Mouse (Mus musculus): ENCODE results near the gene Sult1a1. TPM values are rescaled to one million over a fixed set of nuclear protein-coding genes. Genes with fewer than 3 reads are reported as not detected.
"Not testable (repeated sequence)": the region's sequence is repeated elsewhere in the genome, so short reads cannot be mapped to it uniquely, and the experiment has no call there.

Sult1a1 gene
- total RNA-seq, 2 experiments from 2014 or later: 28.5 to 32.3 TPM

DNA sequence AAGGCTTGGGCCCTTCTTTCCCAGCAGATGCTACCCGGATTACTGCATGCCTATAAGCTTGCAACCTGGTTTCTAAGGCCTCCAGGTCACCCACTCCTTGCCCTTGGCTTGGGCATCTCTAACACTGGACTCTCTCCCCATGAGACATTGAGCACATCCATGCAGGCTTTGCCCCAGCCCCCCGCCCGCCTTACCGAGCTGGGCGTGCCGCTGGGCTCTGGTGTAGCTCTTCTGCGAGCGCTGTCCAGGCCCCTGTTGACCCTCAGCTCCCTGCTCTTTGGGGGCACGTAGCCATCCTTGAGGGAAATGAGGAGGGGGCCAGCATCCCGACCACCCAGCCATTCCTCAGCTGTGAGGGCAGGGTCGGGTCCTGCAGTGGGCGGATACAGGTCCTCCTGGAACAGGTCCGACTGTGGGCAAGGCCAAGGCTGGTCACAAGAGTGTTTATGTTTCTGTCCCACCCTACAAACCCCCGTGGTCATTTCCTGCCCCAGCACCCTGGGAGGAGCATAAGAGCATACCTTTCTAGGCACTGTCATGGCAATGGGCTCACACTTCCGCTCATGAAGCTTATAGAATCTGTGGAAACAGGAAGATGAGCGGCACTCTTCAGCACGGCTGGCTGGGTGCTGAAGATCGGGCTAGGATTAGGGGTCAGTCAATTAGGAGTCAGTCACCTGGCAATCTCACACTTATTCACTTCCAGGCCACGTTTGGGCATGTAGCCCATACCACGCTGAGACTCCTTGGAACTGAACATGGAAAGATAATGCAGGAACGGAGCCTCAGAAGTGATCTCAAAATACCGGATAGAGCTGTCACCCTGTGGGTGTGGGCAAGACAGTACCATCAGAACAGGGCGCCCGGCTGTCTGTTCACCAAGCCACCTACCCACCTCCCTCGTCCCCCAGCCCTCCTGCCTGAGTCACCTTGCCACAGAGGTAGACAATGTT lies 24.1 kb upstream of the Sult1a1 start:
- no peak for DNase-seq (ENCODE audit: low spot score)
- intact Hi-C loops (cut with DNase I): loop anchor here (2.0 to 5.0 kb wide), 3 partner anchors 47 to 218 kb away; no protein-coding TSS in a partner anchor

DNA sequence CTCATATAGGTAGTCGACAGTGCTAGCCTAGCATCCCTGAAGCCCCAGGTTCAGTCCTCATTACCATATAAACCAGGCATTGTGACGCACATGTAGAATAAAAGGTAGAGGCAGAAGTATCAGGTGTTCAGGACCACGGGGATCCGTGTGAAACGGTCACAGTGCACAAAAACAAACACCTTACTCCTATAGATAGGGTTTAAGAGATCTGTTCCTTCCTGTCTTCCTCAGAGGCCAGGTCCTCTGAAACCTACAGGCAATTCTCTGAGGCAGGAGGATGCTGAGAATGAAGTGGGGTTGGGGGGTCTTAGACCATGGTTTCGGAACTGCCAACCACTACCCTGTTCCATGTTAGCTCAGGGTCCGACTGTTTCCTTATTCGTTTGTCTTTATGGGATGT lies 21.6 kb upstream of the Sult1a1 start:
- intact Hi-C loops (cut with DNase I): no loop called here
- no peak for DNase-seq (ENCODE audit: low spot score)

DNA sequence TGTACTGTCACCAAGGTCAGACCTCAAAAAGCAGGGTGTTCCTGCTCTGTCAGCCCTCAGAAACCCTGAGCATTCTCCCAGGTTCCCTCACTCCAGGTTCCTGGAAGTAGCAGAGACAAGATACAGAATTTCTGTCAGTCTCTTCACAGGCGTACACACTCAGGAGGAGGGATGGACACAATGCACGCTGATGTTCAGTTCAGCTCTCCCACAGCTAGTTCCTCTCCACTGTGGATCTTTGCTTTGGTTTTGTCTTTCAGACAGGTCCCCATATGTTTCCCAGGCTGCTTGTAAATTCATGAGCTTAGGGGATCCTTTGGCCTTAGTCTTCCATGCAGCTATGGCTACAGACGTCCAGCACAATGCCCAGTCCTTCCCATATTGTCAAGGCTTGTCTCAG lies 20.7 kb upstream of the Sult1a1 start:
- intact Hi-C loops (cut with DNase I): no loop called here
- no peak for DNase-seq (ENCODE audit: low spot score)

DNA sequence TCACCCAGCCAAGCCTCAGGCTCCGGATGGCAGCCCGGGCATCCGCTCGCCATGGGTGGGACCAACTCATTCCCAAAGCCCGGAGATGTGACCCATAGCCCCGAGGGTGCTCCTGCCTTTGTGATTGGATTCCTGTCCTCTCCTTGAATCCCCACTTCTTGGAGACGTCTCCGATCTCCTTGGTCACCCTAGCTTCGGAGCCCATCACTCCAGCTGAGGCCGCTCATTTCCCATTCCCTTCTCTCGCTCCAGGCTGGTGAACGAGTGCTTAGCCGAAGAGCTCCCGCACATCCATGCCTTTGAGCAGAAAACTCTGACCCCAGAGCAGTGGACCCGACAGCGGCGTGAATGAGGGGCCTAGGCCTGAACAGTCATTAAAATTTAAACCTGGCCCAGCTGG lies 20.1 kb upstream of the Sult1a1 start:
- intact Hi-C loops (cut with DNase I): no loop called here
- no peak for DNase-seq (ENCODE audit: low spot score)

DNA sequence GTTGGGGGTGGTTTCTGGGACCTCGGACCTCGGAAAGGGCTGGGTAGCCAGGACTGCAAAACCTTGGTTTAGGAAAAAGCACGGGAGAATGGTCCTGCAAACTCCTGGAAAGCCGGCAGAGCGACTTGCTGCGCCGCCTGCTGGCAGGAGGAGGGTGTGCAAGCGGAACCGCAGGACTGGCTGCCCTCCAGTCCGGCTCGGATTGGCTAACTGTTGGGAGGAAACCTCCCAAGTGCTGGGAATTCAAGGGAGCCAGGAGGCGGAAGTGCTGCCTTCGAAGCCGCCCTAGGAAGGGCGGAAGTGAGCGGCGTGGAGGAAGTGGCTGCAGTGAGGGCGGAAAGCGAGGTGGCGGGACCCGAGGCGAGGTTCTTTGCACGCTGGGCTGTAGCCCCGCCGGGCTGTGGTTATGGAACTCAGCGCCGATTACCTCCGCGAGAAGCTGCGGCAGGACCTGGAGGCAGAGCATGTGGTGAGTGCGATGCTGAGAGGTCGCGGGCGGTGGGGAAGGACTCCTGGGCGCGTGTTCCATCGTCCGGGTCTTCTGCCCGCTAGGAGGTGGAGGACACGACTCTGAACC lies 19.5 kb upstream of the Sult1a1 start, which contains the start of gene Slx1b:
TSS of gene Slx1b (minus strand) at position 154 of the 577 bp plus-strand sequence.
- DNase-seq (ENCODE audit: low spot score): peak; percentile 94
- intact Hi-C loops (cut with DNase I): no loop called here

DNA sequence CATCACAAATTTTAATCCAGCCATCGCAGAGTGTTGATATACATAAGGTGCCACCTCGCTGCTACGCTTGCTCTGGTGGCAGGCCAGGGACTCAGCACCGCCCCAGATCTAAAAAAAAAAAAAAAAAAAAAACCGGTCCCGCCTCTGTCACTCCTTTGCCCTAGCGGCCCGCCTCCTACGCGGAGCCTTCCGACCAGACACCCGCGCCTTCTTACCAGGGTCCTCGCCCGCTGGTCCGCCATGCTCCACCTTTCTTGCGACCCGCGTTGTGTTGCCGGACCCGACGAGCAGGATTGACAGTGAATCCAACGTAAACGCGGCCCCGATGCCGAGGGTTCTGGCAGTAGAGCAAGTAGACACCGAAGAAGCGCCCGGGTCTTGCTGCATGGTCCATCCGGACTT lies 19.0 kb upstream of the Sult1a1 start, which contains the start of gene Bola2:
TSS of gene Bola2 (plus strand) at position 192 of the 402 bp plus-strand sequence.
- DNase-seq (ENCODE audit: low spot score): peak; percentile 51
- intact Hi-C loops (cut with DNase I): no loop called here

DNA sequence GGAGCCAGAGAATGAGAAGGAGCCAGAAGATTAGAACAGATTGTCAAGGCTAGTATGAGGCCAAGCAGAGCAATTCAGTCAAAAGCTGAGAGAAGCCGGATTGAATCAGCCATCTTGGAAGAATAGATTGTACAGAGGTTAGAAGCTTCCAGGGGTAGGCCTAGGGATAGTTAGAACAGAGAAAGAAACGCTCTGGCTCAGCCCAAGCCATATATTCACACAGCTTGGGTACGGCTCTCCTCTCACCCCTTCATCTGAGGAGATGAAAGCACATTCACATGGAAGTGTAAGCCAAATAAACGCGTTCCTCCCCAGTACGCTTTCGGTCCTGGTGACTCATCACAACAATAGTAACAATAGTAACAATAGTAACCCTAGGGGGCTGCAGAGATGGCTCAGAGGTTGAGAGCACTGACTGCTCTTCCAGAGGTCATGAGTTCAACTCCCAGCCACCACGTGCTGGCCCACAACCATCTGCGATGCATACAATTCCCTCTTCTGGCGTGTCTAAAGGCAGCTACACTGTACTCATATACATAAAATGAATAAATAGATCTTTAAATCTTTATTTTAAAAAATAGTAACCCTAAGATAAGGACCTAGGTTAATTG lies 18.3 kb upstream of the Sult1a1 start:
- DNase-seq (ENCODE audit: low spot score): no peak
- intact Hi-C loops (cut with DNase I): no loop called here

DNA sequence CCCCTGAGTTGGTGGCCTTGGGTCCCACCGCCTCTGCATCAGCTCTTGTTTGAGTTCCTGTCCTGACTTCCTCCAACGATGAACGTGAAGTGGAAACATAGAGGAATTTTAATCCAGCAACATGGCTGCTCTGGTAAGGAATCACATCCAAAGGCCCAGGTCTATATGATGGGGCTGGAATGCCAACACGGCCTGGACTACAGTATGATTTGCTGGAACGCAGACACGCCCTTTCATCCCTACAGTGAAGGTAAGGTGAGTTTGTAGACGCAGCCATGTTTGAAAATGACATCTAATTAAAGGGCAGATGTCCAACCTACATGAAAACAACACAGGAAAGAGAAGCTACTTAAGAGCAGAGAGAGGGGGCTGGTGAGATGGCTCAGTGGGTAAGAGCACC lies 17.5 kb upstream of the Sult1a1 start:
- DNase-seq (ENCODE audit: low spot score): no peak
- intact Hi-C loops (cut with DNase I): loop anchor here (1.0 to 2.0 kb wide), 2 partner anchors 17 to 50 kb away; partner anchors contain the start of gene Sult1a1

DNA sequence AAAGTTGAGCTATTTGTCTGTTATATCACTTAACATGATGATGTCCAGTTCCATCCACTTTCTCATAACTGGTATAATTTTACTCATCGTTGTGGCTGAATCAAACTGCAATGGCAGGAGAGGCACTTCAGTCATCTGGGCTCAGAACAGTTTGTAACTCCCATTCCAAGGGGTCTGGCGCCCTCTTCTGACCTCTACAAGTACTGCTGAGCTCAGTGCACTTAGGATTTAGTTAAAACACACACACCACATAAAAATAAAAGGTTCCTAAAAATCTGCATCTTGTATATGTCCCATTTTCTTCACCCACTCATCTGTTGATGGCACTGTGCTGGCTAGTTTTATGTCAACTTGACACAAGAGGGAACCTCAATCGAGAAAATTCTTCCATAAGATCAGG lies 17.0 kb upstream of the Sult1a1 start:
- intact Hi-C loops (cut with DNase I): loop anchor here (1.0 to 2.0 kb wide), 2 partner anchors 16 to 50 kb away; partner anchors contain the start of gene Sult1a1
- DNase-seq (ENCODE audit: low spot score): no peak

DNA sequence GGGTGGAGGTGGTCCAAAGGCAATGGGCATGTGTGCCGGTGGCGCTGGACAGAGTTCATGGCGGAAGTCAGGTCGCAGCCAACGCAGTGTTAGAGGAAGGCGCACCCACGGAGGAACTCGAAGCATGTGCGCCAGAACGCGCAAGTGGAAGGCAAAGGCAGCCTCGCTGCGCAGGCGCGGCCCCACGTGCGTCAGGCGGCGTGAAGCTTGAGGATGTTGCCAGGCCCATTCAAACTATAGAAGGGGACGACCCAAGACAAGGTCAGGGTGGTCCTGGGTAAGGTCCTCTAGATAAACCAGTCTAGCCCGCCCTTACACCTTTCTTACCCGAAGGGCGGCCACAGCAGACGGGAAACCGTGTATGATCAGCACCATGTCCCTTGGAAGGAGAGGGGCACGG lies 16.2 kb upstream of the Sult1a1 start:
- intact Hi-C loops (cut with DNase I): loop anchor here (2.0 kb wide), 1 partner anchor 16 kb away; the partner anchor contains the start of gene Sult1a1
- no peak for DNase-seq (ENCODE audit: low spot score)

DNA sequence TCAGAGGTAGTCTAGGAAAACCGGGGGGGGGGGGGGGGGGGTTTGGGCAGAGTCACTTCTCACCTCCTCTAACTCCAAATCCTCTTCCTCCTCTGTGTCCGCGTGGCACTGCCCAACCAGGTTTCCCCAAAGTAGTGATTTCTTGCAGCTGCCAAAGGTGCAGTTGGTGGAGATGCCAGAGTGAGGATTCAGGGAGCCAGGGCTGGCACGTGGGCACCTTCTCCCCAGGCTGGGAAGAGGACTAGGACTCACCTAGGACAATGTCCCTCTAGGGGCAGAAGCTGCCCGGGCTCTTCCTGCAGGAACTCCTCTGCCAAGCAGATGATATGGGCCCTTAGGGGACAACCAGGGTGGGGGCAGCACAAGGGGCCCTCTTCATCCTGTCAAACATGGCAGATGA lies 15.4 kb upstream of the Sult1a1 start:
- intact Hi-C loops (cut with DNase I): loop anchor here (2.0 kb wide), 1 partner anchor 15 kb away; the partner anchor contains the start of gene Sult1a1
- no peak for DNase-seq (ENCODE audit: low spot score)

DNA sequence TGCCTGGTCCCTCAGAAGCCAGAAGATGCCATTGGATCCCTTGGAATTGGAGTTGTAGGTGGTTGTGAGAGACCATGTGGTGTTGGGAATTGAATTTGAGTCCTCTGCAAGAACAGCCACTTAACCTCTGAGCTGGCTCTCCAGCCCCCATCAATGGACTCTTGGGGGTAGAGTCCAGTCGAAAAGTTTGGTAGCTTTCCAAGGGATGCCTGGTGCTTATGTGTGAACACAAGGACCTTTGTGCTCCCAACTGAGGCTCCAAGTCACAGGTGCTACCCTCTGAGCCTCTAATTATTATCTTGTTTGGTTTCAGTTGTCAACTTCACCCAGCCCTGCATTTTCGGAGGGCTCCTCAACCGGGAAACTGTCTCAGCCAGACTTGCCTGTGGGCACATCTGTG lies 14.5 kb upstream of the Sult1a1 start:
- no peak for DNase-seq (ENCODE audit: low spot score)
- intact Hi-C loops (cut with DNase I): no loop called here

DNA sequence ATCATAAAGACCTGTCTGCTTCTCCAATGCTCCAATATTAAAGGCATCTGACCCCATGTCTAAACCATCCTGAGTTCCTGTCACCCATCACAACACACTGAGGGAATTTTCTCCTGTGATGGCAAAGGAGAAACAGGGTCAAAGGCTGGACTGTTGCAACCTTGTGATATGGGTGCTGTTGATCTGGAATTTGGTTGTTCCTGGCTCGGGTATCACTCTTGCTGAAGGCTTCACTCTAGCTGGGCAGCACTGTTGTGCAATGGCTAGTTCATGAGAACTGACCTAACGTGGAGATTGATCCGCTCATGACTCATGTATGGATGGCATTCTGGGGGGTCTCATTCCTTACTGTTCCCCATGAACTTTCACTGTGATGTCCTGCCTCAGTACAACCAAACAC lies 12.8 kb upstream of the Sult1a1 start:
- DNase-seq (ENCODE audit: low spot score): no peak
- intact Hi-C loops (cut with DNase I): no loop called here

DNA sequence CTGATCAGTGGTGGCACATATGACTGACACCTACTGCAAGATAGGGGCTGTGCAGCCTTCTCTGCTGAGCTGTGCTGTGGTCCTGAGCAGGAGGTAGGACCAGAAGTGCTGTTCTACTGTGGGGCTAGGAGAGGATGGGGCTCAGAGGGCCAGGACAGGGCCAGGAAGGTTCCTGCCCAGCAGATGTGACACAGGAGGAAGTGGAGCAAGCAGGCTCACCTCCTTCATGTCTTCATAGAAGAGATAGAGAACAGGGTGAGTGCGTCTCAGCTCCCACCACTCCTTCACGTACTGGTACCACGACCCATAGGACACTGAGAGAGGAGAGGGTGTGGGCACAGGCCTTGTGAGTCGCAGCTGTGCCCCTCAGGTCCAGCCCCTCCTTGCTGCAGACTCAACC lies 11.9 kb upstream of the Sult1a1 start:
- intact Hi-C loops (cut with DNase I); DNase-seq (ENCODE audit: low spot score): not testable (repeated sequence)

DNA sequence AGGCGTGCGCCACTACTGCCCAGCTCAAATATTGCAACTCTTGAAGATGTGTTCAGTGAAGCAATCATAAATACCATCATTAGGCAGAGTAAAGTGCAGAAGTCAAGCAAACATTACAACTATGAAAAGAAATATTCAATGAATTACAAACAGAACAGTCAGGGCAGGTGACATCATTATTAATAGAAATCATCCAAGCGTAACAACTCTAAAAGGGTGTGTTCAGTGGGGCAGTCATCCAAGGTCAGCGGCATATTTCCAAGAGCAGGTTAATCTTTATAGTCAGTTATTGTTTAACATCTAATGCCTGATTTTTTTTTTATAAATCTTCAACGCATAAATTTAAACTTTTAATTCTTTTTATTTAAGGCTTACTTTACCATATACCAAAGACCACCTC lies 5.0 kb upstream of the Sult1a1 start:
- intact Hi-C loops (cut with DNase I): no loop called here
- DNase-seq (ENCODE audit: low spot score): no peak

DNA sequence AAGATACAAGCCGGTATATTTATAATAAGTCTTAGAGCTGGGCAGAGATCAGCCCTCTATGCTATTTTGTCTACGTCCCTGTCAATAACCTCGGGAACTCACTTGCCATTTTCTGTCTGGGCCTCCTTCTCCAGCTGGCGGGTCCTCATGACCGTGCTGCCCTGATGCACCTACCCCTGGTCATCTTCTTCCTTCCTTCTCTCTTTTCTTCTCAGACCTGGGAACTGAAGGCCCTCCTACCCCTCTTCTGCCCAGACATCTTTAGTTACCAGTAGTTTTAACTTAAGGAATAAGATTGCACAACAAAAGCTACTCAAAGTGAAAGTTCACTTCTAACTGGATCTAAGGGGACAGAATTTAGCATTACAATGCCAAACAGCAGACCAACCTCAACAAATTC lies 3.5 kb upstream of the Sult1a1 start:
- DNase-seq (ENCODE audit: low spot score): no peak
- intact Hi-C loops (cut with DNase I): no loop called here

DNA sequence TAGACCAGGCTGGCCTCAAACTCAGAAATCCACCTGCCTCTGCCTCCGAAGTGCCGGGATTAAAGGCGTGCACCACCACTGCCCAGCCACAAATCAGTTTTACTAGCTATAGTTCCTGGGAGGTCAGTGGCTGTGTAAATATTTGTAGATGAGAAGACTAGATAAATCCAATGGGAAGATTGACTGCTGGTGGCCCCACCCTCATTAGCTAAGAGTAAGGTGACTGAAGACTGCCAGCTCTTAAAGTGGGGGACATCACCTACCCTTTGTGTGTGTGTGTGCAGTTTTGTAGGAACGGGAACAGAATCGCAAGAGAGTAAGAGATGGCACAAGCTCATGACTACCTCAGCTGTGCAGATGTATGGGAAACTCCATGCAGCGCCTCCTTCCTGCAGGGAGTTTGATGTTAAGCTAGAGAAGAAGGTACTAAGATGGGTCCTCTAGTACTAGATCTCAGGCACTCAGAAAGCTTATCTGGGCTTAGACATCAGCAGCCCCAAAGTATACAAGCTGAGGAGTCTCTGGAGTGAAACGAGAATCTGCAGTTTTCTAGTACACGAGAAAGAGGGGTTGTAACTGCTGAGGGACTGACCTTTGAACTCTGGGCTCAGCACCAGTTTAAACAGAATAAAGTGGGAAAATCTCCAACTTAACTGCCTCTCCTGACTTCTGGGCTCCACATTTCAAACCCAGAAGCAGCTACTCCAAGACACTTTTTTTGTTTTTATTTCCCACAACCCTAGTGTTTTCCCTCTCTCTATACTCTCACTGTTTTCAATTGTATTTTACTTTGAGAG lies 2.5 kb upstream of the Sult1a1 start:
- intact Hi-C loops (cut with DNase I): no loop called here

DNA sequence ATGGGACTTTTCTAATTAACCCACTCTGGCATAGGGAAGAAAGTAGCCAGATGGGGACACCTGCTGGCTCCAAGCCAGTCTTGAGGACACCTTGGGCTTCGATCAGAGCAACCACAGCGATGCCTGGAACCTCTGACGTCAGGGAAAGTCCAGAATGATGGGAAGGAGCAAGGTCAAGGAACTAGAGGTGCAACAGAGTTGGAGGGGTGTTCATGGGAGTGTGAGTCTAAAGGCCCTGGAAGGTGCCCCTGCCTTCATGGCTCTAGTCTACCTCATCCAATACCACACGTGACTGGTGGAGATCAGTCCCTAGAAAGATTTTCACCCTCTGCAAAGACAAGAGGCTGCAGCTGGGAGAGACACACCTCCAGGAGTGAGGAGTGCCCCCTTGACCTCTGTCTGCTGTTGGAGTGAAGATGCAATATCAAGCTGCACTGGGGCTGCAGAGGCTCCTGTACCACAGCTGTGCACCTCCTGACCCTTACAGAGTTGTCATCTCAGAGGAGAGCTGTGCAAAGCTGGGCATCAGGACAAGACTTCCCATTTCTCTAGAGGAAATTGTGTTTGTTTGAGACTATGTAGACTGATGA lies 494 bp upstream of the Sult1a1 start:
- intact Hi-C loops (cut with DNase I): loop anchor here (2.0 kb wide), 1 partner anchor 16 kb away; no protein-coding TSS in a partner anchor
- no peak for DNase-seq (ENCODE audit: low spot score)

More for the DNA sequence above, 2.5 kb upstream of the Sult1a1 start:
- no peak for DNase-seq (ENCODE audit: low spot score)

DNA sequence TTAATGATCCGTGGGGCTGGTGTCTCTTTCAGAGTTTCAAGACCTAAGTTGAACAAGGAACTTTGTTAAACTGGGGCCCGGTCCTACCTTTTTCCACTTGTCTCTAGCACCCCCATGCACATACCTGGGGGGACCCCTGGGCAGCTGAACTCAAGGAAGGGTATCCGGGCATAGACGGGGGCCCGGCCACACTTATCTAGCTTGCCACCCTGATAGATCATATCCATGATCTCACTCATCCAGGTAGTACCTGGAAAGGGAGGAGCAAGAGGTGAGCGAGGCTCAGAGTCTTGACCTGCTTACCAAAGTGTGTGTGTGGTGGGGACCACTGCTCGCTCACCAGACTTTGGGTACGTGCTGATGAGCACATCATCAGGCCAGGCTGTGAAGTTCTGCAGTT lies 1.1 kb downstream of the Sult1a1 start:
- intact Hi-C loops (cut with DNase I): no loop called here
- DNase-seq (ENCODE audit: low spot score): no peak
